Mouse (Mus musculus): Measurements from ENCODE around the gene Gm6351. TPM values are rescaled to one million over a fixed set of nuclear protein-coding genes. Genes with fewer than 3 reads are reported as not detected.
"Not testable (repeated sequence)": the region's sequence is repeated elsewhere in the genome, so short reads cannot be mapped to it uniquely, and the experiment has no call there.

Gm6351 gene
- polyA plus RNA-seq (2015; fragmentation: Nextera tagmentation; extraction: Ambion mirVana): not detected in 2 replicates

DNA sequence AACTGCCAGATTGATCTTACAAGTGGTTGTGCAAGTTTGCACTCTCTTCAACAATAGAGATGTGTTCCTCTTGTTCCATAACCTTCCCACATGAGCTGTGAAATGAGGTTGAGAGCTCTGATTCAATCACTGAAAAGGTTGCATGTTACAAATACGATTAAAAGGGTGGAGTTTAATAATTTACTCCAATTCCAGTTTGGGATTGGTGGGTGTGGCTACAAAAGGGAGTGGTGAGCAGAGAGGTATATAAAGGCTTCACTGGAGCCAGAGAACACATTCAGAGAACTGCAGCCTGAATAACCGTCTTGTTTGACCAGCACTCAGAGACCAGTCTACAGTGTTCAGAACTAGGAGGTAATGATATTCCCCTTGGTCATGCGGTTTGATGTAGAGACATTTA lies at the start of gene Gm6351:
Gm6351 (plus strand) TSS at position 301 of the 400 bp plus-strand sequence.
- not testable (repeated sequence) for H3K27ac ChIP-seq; DNase-seq (ENCODE audit: low spot score); H3K4me1 ChIP-seq (replicated peaks; ENCODE audit: insufficient read depth, low read length); H3K27me3 ChIP-seq (ENCODE audit: insufficient read depth, low read length); H3K36me3 ChIP-seq (ENCODE audit: insufficient read depth, low read length); H3K9ac ChIP-seq (ENCODE audit: low read depth, low read length); ATAC-seq (replicated peaks; ENCODE audit: low FRiP score, low read depth); H3K4me2 ChIP-seq (ENCODE audit: low read length); H3K9me3 ChIP-seq (replicated peaks; ENCODE audit: low read length); H3K4me3 ChIP-seq (replicated peaks; ENCODE audit: low read depth, low read length)
- no CpG with 5 or more reads among the region's 3 CpGs for WGBS

DNA sequence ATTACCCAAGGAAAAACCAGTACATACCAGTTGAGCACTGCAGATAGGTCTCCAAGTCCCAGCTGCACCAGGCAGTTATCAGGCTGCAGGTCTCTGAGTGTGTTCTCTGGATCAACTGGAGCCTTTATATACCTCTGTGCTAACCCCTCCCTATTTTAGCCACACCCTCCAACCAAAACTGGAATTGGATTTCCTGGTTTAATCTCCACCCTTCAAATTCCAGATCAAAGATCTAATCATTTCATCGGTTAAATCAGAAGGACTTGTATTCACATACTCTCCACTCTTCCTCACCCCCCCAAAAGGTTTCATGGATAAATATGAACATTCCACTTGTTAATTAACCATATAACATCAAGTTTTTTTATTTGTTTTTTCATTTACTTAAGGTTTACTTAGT lies 5.7 kb upstream of the Gm6351 start, which contains the start of gene BC061212:
BC061212 (minus strand) TSS at position 101 of the 400 bp plus-strand sequence.
- ATAC-seq (replicated peaks; ENCODE audit: low FRiP score, low read depth); DNase-seq (ENCODE audit: low spot score); H3K4me3 ChIP-seq (replicated peaks; ENCODE audit: low read depth, low read length); H3K9ac ChIP-seq (ENCODE audit: low read depth, low read length); H3K4me2 ChIP-seq (ENCODE audit: low read length); H3K4me1 ChIP-seq (replicated peaks; ENCODE audit: insufficient read depth, low read length); H3K27ac ChIP-seq; H3K36me3 ChIP-seq (ENCODE audit: insufficient read depth, low read length); H3K9me3 ChIP-seq (replicated peaks; ENCODE audit: low read length); H3K27me3 ChIP-seq (ENCODE audit: insufficient read depth, low read length): not testable (repeated sequence)
- WGBS: no CpG with 5 or more reads among the region's 1 CpGs

Other genes starting within 250 kb of the Gm6351 start
- gene Gm7792, start 232.6 kb upstream of the Gm6351 start, polyA plus RNA-seq (2015; fragmentation: Nextera tagmentation; extraction: Ambion mirVana): not detected in 2 replicates
- gene Gm16429, start 147.3 kb upstream of the Gm6351 start, polyA plus RNA-seq (2015; fragmentation: Nextera tagmentation; extraction: Ambion mirVana): not detected in 2 replicates
- not detected in 2 replicates for gene BC061212, start 5.8 kb upstream of the Gm6351 start, polyA plus RNA-seq (2015; fragmentation: Nextera tagmentation; extraction: Ambion mirVana)
- not detected in 2 replicates for gene Gm3106, start 141.6 kb downstream of the Gm6351 start, polyA plus RNA-seq (2015; fragmentation: Nextera tagmentation; extraction: Ambion mirVana)
- not detected in 2 replicates for gene A430089I19Rik, start 230.4 kb downstream of the Gm6351 start, polyA plus RNA-seq (2015; fragmentation: Nextera tagmentation; extraction: Ambion mirVana)
- gene Gm6502, start 238.1 kb downstream of the Gm6351 start, polyA plus RNA-seq (2015; fragmentation: Nextera tagmentation; extraction: Ambion mirVana): not detected in 2 replicates